Mouse (Mus musculus): Measurements from ENCODE around the gene Xlr3c. TPM values are rescaled to one million over a fixed set of nuclear protein-coding genes. Genes with fewer than 3 reads are reported as not detected.
A peak's percentile ranks its signal among the peaks of the same experiment; 100 is the strongest.
"Not testable (repeated sequence)": the region's sequence is repeated elsewhere in the genome, so short reads cannot be mapped to it uniquely, and the experiment has no call there.

Gene Xlr3c
- polyA plus RNA-seq (2017; shearing (Covaris generic)): not detected

DNA sequence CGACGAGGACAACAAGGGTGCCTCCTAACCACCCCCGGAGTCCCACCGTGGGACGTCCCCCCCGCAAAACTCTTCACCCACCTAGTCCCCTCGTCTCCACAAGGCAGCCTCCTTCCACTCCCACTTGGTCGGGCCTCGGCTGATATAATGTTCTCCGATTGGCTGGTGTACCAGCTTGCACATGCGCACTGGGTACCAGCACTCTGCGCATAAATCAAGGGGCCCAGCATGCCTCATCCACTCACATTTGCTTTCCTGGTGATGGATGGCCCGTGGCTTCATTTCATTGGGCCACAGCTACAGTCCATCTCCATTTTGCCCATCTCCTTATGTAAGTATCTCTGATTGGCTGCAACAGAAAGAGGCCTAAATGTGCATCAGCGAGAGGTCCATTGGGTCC lies at the start of gene Xlr3c:
Gene Xlr3c (minus strand): TSS at position 121 of the 400 bp plus-strand sequence.
- not testable (repeated sequence) for ATAC-seq

DNA sequence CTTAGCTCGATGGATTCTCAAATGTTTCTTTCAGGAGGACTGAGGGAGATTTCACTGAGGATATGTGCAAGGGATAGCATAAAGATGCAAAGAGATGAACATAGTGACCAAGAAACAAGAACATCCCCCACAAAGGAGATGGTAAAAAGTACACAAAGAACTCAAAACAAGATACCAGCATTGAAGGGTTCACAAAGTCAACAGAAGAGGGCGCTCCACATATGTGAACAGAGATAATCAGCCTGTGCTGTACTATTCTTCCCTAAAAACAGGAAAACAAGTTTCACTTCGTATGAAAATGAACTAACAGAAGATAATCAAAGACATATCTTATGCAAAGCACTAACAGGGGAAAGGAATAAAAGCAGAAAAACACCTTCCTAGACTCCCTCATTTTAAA lies 47.3 kb upstream of the Xlr3c start:
- ATAC-seq: no peak

DNA sequence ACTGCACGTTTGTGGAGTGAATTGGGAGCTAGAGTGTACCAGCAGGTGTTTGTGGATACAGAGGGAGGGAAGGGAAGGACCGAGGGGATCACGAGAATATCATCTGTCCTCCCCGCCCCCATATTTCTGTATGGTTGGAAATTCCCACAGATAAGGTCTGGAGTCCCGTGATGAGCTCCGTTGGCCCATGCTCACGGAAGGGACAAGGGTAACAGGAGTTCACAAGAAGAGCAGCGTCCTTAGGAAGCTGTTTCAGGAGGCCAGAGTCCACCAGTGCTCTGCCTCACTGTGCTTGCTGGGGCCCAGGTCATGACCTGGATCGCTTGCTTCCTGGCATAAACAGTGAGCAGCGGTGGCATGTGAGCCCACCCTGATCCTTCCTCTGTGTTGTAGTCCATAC lies 30.6 kb upstream of the Xlr3c start:
- ATAC-seq: not testable (repeated sequence)

DNA sequence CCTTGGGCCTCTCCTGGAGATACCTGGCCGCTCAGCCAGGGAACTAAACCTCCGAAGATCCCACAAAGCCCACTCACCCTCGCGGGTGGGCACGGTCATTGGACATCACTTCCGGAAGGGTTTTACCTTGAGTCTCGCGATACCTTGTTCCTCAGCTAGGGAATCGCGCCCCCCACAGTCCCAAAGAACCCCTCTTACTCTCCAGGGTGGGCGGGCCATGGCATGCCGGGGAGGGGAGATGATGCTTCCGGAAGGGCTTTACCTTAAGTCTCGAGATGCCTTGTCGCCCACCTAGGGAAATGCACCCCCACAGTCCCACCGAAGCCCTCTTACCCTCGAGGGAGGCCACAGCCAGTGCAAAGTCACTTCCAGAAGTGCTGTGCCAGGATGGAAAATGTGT lies 27.7 kb upstream of the Xlr3c start, which contains the start of the genes Xlr5a and Xlr5c:
Gene Xlr5a (minus strand): TSS at position 101 of the 400 bp plus-strand sequence.
Gene Xlr5c (minus strand): TSS at position 101 of the 400 bp plus-strand sequence.
- ATAC-seq: not testable (repeated sequence)

DNA sequence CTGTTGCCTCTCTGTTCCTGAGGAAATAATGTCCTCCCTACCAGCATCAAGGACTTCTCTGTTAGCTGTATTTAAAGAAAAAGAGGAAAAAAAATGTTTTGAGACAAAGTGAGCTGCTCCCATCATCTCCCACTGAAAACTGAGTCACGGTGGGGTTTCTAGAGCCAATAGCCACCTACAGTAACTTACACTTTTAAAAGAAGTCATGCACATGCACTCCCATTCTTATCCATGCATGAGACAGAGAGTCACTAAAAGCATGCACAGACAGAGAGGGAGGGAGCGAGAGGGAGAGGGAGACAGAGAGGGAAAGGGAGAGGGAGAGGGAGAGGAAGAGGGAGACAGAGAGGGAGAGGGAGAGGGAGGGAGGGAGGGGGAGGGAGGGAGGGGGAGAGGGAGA lies 2.8 kb downstream of the Xlr3c start:
- not testable (repeated sequence) for ATAC-seq

DNA sequence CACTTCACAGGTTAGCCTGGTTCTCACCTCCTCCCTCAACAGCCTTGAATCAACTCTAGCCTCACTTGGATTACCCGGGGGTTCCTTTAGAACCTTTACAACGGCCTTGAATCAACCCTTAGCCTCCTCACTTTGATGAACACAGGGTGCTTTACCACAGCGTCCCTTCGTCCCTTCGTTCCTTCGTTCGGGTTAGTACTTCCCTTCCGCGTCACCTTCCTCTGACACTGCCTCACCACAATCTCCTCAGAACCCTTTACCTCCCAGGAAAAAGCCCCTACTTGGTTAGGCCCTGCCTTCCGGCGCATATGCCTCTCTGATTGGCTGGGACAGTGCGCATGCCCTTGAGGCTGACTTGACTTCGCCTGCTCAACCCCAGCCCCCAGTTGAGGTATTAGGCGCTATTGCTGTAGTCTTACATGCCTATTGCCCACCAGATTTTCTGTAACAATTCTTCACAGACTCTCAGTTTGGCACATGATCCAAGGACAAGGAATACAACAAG lies 22.3 kb downstream of the Xlr3c start, which contains the start of gene Xlr4c:
Gene Xlr4c (minus strand): TSS at position 310 of the 505 bp plus-strand sequence.
- peak; percentile 75 for ATAC-seq

DNA sequence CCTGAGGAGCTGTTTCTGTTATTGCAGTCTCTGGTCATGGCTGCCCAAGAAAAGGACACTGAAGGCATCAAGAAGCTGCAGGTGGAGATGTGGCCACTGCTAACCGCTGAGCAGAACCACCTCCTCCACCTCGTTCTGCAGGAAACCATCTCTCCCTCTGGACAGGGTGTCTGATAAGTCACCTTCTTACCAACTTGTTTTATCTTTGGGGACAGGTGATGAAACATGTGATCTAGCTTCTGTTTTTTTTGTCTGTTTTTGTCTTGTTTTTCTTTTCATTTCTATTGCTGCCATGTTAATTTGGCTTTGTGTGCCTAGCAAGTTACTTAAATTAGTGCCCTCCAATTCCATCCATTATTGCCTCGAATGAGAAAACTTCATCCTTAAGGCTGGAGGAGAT lies 35.9 kb downstream of the Xlr3c start:
- no peak for ATAC-seq

DNA sequence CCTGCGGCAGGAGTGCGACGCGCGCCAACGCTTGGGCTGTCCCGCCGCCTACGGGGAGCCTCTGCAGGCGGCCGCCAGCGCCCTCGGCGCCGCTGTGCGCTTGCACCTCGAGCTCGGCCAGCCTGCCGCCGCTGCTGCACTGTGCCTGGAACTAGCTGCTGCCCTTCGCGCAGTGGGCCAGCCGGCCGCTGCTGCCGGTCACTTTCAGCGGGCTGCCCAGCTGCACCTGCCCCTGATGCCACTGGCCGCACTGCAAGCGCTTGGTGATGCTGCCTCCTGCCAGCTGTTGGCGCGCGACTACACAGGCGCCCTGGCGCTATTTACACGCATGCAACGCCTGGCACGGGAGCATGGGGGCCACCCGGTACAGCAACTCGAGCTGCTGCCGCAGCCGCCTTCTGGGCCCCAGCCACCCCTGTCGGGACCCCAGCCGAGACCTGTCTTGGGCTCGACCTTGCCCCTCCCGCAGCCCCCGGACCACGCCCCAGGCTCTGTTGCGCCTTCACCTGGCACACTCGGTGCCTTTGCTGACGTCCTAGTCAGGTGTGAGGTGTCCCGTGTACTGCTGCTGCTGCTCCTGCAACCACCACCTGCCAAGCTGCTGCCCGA lies 36.5 kb downstream of the Xlr3c start:
- ATAC-seq: peak; percentile 40

DNA sequence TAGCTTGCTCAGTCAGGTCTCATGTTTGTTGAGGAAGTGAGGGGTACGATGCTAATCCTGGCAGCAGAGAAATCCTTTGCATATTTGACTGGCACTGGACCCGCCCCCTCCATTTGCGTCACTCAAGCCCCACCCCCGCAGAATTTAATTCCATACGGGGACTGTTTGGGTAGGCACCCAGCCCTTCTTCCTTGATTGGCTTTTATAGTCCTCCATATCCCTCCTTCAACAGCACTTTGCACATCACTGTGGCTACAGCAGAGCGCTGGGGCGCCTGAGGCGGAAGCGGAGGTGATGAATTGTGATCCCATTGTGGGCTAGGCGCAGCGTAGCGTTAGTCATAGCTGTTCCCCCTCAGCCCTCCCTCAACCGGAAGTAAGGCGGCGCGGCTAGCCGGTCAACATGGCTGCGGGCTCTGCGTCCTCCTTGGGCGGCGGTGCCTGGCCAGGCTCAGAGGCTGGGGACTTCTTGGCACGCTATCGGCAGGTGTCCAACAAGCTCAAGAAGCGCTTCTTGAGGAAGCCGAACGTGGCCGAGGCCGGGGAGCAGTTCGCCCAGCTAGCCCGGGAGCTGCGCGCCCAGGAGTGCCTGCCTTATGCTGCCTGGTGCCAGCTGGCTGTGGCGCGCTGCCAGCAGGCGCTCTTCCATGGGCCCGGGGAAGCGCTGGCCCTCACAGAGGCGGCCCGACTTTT lies 37.1 kb downstream of the Xlr3c start, which contains the start of gene F8a:
Gene F8a (plus strand): TSS at position 378 of the 692 bp plus-strand sequence.
- ATAC-seq: peak; percentile 91

DNA sequence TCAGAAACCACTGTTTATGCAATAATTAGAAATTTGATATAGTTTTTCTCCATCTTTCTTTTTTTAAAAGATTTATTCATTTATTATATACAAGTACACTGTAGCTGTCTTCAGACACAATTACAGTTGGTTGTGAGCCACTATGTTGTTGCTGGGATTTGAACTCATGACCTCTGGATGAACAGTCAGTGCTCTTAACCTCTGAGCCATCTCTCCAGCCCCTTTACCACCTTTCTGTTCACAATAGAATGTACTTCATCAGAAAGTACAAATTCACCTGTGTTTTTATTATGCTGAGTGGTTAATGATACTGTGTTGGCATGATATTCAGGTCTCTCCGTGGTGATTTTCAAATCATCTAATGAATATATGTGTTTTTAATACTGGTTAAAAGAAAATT lies 39.8 kb downstream of the Xlr3c start:
- ATAC-seq: no peak

DNA sequence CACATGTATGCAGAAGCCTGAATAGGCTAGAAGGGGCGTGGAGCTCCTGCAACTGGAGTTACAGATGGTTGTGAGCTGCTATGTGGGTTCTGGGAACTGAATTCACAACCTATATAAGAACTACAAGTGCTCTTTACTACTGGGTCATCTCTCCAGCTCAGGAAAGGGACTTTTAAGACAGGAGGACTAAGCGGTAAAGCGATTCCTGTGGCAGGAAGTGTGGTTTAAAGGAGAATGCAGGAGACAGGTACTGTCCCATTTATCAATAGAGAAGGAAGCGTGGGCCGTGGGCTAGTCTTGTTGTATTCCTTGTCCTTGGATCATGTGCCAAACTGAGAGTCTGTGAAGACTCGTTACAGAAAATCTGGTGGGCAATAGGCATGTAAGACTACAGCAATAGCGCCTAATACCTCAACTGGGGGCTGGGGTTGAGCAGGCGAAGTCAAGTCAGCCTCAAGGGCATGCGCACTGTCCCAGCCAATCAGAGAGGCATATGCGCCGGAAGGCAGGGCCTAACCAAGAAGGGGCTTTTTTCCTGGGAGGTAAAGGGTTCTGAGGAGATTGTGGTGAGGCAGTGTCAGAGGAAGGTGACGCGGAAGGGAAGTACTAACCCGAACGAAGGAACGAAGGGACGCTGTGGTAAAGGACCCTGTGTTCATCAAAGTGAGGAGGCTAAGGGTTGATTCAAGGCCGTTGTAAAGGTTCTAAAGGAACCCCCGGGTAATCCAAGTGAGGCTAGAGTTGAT lies 51.2 kb downstream of the Xlr3c start, which contains the start of gene Xlr4b:
Gene Xlr4b (plus strand): TSS at position 515 of the 746 bp plus-strand sequence.
- peak; percentile 74 for ATAC-seq

Other genes with a start within 250 kb of the Xlr3c start
- not detected for gene Pnma5, start 228.3 kb downstream of the Xlr3c start, polyA plus RNA-seq (2017; shearing (Covaris generic))
- gene Pnma3, start 200.6 kb downstream of the Xlr3c start, polyA plus RNA-seq (2017; shearing (Covaris generic)): not detected
- 100 to 1,000 TPM; 141 TPM for gene Xlr4a, start 182.9 kb downstream of the Xlr3c start, polyA plus RNA-seq (2017; shearing (Covaris generic))
- under 1 TPM in 1 of 2 experiments, not detected in 1; 0.79 TPM for gene Xlr3a, start 168.3 kb downstream of the Xlr3c start, polyA plus RNA-seq (2017; shearing (Covaris generic))
- gene Gm14685, start 148.3 kb downstream of the Xlr3c start, polyA plus RNA-seq (2017; shearing (Covaris generic)): not detected
- not detected for gene Xlr5b, start 116.6 kb downstream of the Xlr3c start, polyA plus RNA-seq (2017; shearing (Covaris generic))
- gene DXBay18, start 115.9 kb downstream of the Xlr3c start, polyA plus RNA-seq (2017; shearing (Covaris generic)): not detected
- not detected for gene Spin2d, start 88.4 kb downstream of the Xlr3c start, polyA plus RNA-seq (2017; shearing (Covaris generic))
- 10 to 100 TPM; 12.5 to 22.5 TPM for gene Xlr3b, start 73.2 kb downstream of the Xlr3c start, polyA plus RNA-seq (2017; shearing (Covaris generic))
- gene Xlr4b, start 51.1 kb downstream of the Xlr3c start, polyA plus RNA-seq (2017; shearing (Covaris generic)): 100 to 1,000 TPM; 164 to 182 TPM
- gene F8a, start 37.1 kb downstream of the Xlr3c start, polyA plus RNA-seq (2017; shearing (Covaris generic)): 1 to 10 TPM in 1 of 2 experiments, under 1 TPM in 1; 0.47 to 1.6 TPM
- 100 to 1,000 TPM; 102 to 135 TPM for gene Xlr4c, start 22.3 kb downstream of the Xlr3c start, polyA plus RNA-seq (2017; shearing (Covaris generic))
- not detected for gene Xlr5a, start 27.6 kb upstream of the Xlr3c start, polyA plus RNA-seq (2017; shearing (Covaris generic))
- gene Xlr5c, start 27.6 kb upstream of the Xlr3c start, polyA plus RNA-seq (2017; shearing (Covaris generic)): under 1 TPM in 1 of 2 experiments, not detected in 1; 0.26 TPM
- gene Gm45015, start 71.5 kb upstream of the Xlr3c start, polyA plus RNA-seq (2017; shearing (Covaris generic)): not detected
- gene Zfp275, start 77.2 kb upstream of the Xlr3c start, polyA plus RNA-seq (2017; shearing (Covaris generic)): 10 to 100 TPM; 11.1 to 11.4 TPM
- gene Gm18336, start 133.3 kb upstream of the Xlr3c start, polyA plus RNA-seq (2017; shearing (Covaris generic)): not detected
- gene Zfp92, start 145.7 kb upstream of the Xlr3c start, polyA plus RNA-seq (2017; shearing (Covaris generic)): under 1 TPM in 1 of 2 experiments, not detected in 1; 0.27 TPM
- not detected for gene Trex2, start 170.0 kb upstream of the Xlr3c start, polyA plus RNA-seq (2017; shearing (Covaris generic))
- gene Haus7, start 193.7 kb upstream of the Xlr3c start, polyA plus RNA-seq (2017; shearing (Covaris generic)): 10 to 100 TPM; 23.5 to 27.7 TPM
- not detected for gene Bgn, start 218.2 kb upstream of the Xlr3c start, polyA plus RNA-seq (2017; shearing (Covaris generic))
- not detected for gene Atp2b3, start 237.7 kb upstream of the Xlr3c start, polyA plus RNA-seq (2017; shearing (Covaris generic))

All from CD4-positive, CD25-positive, alpha-beta regulatory T cell, adult 4 months (primary cell).